Mouse (Mus musculus) megakaryocyte, embryonic 14.5 days (primary cell): ENCODE data around the gene Pou4f2.

ENCODE experiments used
- FLI1 ChIP-seq: IDR thresholded peaks from 2 replicates; pipeline ENCODE4 v1.6.1; 2012; ENCODE audit warnings: low read length, inconsistent platforms, mixed read lengths
- GATA1 ChIP-seq: IDR thresholded peaks from 3 replicates; pipeline ENCODE4 v1.6.1; 2012; ENCODE audit warnings: mixed read lengths, low read length, inconsistent platforms, borderline replicate concordance

DNA sequence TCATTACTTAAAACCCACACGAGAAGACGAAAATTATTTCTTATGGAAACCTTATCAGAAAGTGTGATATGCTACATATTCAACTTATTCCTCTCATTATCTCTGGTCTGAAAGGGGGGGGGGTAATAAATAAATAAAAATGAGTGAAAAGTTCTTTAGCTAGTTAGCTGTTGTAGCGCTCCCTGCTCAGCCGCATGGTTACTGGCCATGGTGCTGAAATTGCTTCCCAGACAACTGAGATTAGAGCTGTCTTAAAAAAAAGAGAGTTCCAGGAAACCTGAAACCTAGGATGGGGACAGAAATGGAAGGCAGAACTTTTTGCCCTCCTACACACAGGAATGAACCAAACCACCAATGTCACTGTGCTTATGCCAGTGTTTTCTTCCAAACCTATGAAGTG is 5.1 kb downstream of the Pou4f2 start:
- no peak for TF ChIP-seq GATA1
- no peak for TF ChIP-seq FLI1
